Mouse (Mus musculus): ENCODE measurements around the gene Fmnl1.

DNA sequence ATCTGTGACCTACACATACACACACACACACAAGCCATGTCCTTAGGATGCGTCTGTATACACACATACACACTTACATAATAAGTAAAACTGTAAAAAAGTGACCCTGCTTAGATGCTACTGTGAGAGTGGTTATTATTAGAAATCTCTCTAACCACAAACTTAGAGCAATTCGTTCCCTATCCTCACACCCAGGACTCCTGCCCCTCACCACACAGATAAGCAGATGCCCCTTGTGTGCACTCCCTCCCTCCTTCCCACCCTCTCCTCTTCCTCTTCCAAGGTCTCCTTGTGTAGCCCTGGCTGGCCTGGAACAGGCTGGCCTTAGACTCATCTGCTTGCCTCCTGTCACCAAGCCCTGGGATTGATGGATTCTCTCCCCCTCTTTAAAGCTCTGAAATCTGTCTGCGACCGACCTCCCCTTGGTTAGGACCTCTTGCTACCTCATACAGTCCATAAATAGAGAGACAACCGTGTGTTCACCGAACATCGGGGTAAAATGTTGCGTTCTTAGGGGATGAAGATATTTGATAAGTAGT, 34.8 kb upstream of the Fmnl1 start:
- TF ChIP-seq CTCF (IDR thresholded peaks at IDR 0.05; ENCODE audit: control insufficient read depth, insufficient read depth, insufficient read length) (no peak), MYOD1 (IDR thresholded peaks at IDR 0.05; ENCODE audit: control insufficient read depth, insufficient read length, low read depth) (no peak), USF1 (IDR thresholded peaks at IDR 0.05; ENCODE audit: low read depth) (no peak)

All from C2C12 (cell line).